Mouse (Mus musculus) lung, postnatal 0 days (tissue): ENCODE data around the gene Cpsf2.

Experiments
- CTCF ChIP-seq: IDR thresholded peaks from 2 replicates; pipeline ENCODE4 v1.5.1; 2016; ENCODE audit warnings: antibody characterized with exemption, mild to moderate bottlenecking
- EP300 ChIP-seq: IDR thresholded peaks from 2 replicates; pipeline ENCODE4 v1.6.1; 2016; ENCODE audit warnings: antibody characterized with exemption, mild to moderate bottlenecking, control low read depth

DNA sequence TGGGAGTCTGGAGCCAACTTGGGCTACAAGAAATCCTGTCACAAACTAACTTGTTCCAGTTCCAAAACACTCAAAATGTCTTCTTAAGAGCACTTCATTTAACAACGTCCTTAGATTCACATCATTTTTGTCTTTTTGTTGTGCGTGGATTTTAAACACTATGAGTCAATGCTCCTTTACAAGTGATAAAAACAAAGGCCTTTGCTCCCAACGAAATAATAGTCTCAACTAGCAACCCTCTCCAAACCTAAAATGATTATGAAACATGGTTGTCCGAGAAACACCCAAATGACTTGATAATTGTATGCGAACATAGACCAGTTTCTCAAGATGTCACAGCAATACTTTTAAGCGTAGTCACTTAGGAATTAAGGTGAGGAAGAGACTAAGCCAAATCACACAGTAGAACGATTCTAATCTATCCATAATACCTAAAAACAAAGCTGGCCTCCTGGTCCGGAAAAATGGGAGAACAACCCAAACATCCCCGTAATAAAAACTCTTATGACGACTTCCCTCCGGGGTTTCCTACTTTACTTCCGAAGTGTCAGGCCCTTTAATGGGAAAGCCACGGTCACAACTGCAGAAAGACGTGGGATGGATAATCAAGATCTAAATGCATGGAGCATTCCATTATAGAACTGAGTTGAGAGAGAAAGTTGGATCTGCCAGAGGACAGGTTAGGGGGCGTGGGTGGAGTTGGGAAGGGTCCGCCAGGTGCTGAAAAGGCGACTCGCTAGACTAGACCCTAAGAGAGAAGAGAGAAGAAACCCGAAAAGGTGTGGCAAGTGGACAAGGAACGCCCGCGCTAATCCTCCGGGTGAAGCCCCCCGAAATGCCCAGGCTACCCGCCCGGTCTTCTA, 18.5 kb upstream of the Cpsf2 start:
- TF ChIP-seq CTCF (no peak), EP300 (no peak)
